Mouse (Mus musculus): Measurements from ENCODE around the gene Gm44805.

DNA sequence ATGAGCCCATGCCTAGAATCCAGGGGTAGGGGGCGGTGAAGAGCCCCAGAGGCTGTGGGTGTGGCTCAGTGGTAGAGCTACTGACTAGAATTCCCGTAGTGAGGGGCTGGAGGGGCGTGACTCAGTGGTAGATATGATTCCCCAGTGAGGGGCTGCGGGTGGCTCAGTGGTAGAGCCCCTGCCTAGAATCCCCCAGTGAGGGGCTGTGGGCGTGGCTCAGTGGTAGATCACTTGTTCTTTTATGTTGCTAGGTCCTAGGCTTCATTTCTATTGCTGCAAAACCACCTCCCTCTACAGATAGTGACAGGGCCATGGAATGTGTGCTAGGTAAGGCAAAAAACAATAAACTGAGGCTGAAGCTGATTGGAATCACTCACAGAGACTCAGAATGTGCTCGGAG, 14.7 kb upstream of the Gm44805 start:
- TF ChIP-seq CEBPB (IDR thresholded peaks at IDR 0.05; ENCODE audit: insufficient read depth, poor library complexity, severe bottlenecking) (no peak), POLR2A (IDR thresholded peaks at IDR 0.05; ENCODE audit: insufficient read length, low read depth) (no peak), TCF12 (IDR thresholded peaks at IDR 0.05; ENCODE audit: insufficient read depth, poor library complexity, severe bottlenecking) (no peak), POLR2AphosphoS2 (IDR thresholded peaks at IDR 0.05; ENCODE audit: insufficient read length, low read depth) (no peak), MAX (IDR thresholded peaks at IDR 0.05; ENCODE audit: low read depth) (no peak), SRF (IDR thresholded peaks at IDR 0.05; ENCODE audit: control insufficient read depth, insufficient read length, low read depth) (no peak), E2F4 (IDR thresholded peaks at IDR 0.05; ENCODE audit: insufficient read depth) (no peak), MYOG (IDR thresholded peaks at IDR 0.05; ENCODE audit: control insufficient read depth in 1 of 3, insufficient read depth in 1 of 3, insufficient read length in 2 of 3, low read depth in 2 of 3) (no peak), MYOD1 (IDR thresholded peaks at IDR 0.05; ENCODE audit: control insufficient read depth in 1 of 3, insufficient read length in 2 of 3, low read depth in 2 of 3) (no peak)
